Mouse (Mus musculus): ENCODE measurements around the gene Bpgm. TPM values are rescaled to one million over a fixed set of nuclear protein-coding genes. Genes with fewer than 3 reads are reported as not detected.

Gene Bpgm
- total RNA-seq, 2 experiments from 2014 or later = 54.7 to 59.1 TPM

DNA sequence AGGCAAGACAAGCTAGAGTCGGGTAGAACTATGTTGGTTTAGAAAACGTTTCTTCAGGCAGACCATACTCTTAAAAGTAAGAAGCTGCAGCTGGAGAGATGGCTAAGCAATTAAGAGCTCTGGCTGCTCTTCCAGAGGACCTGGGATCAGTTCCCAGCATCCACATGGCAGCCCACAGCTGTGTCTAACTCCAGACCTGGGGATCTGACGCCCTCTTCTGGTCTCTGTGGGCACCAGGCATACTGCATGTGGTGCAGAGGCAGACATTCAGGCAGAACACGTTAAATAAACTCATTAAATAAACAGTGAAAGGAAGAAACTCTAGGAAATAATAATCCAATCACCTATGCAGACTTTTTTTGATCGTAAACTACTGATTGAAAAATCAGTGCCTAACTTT, 7.4 kb downstream of the Bpgm start:
- DNase-seq = no peak
- intact Hi-C loops (cut with DNase I) = no loop called here

DNA sequence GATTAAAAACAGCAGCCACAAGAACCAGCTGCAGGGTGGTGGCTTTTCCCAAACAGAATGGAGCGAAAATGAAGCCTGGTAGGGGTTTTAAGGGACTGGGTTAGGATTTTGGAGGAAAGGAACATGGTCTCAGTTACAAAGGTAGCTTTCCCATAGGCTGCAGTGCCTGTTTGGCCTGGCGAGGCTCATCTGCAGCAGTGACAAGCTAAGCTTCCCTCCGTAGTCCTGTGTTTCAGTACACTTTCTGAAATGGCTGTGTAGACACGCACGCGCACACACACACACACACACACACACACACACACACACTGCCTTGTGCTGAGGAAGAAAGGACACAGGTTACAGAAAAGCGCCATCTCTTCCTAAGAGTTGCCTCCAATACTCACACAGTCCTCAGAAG, 7.8 kb downstream of the Bpgm start:
- no peak for DNase-seq
- intact Hi-C loops (cut with DNase I) = no loop called here

DNA sequence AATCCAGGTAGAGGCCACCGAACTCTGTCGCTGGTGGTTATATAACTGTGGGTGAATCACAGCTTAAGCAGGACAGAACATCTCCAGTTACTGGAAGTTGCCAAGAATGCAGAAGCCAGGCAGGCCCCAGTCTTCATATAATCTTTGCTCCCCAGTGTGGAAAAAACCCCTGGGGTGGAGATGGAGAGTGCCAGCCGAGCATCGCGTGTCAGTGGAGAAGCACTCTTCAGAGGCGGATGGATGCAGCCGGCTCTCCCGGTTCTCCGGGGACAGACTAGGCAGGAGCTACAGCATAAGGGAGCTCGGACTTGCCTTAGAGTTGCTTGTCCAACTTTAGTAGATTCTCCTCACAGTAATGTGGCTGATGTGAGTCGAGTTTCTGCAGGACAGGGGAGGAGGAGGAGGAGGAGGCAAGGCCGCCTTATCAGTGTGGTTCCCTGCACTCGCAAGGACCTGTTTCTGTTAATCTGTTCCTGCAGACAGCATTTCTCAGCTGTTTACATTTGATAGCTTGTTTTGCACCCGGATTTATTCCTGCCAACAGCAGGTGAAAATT, 10.1 kb downstream of the Bpgm start:
- DNase-seq = peak in 1 of 2 experiments; percentile 17
- intact Hi-C loops (cut with DNase I) = no loop called here

DNA sequence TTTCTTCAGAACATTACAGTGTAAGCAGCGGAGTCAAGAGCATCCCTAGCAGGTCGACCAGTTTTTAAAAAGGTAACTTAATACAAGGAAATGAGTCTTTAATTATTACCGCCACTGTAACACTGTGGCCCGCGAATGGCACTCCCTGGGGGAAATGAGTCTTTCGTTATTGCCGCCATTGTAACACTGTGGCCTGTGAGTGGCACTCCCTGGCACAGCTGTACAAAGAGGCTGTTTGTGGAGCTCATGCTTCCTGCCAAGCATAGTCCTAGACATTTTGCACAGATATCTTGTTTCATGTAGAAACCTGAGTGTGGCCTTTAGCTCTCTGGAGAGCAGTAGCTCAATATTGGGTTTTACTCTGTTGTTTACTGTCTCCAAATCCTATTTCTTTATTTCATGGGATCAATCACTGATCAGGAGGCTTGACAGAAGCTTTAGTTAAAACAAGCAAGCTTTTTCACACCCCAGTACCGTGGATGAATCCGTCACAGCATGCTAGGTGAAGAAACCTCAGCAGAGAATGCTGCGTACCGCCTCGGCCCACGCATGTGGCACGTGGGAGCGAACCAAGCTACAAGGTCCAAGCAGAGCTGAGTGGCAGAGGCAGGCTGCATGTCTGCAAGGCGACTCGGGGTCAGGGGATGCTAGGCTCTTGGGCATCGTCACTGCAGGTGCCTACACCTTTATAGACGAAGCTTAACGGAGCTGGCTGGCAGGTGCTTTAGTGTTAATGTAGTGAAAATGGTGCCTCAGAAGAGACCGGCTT, 17.5 kb downstream of the Bpgm start:
- intact Hi-C loops (cut with DNase I) = no loop called here
- DNase-seq = no peak

DNA sequence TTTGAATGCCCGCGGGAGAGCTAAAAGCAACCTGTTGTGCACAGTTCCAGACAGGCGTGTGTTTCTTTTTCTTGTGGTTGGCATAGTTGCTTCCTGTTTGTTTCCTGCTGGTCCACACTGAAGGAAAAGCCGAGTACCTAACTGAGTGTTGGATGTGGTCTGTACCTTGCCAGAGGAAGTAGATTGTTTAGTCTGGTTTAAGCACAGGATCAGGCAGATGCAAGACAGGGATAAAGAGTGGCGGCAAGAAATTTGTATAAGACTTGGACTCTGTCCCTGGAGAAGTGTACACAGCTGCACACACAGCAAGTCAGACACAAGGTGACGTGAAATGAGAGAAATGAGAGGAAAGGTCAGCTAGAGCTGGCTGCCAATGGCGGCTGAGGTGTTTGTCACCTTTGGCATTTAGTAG, 19.1 kb downstream of the Bpgm start:
- intact Hi-C loops (cut with DNase I) = no loop called here
- DNase-seq = no peak

DNA sequence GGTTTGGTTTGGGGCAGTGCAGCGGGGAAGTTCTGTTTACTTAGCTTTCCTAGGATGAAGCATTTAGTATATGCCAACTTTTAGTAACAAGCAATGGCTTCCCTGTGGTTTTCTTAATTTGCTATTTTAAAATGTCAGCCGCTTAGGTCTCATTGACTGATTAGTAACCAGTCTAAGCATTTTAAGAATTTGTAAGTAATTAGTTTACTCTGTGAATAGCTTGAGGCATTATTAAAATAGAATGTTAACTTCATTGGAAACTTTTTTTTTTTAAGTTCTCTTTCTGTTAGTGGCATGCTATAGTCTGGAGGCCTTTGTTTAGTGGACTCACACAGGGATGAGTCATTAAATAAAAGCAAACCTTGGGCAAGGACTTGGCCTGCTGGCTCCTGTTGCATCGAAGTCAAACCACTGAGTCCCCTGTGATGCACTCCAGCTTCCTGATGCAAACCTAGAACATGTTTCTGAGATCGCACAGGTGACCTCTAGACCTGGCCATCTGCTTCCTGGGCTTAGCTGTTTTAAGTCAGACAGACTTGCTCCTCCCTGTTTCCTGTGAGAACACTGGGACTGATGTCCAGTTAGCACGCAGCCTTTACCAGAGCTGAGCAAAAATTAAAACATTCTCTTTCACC, 22.1 kb downstream of the Bpgm start:
- no peak for DNase-seq
- intact Hi-C loops (cut with DNase I) = no loop called here

DNA sequence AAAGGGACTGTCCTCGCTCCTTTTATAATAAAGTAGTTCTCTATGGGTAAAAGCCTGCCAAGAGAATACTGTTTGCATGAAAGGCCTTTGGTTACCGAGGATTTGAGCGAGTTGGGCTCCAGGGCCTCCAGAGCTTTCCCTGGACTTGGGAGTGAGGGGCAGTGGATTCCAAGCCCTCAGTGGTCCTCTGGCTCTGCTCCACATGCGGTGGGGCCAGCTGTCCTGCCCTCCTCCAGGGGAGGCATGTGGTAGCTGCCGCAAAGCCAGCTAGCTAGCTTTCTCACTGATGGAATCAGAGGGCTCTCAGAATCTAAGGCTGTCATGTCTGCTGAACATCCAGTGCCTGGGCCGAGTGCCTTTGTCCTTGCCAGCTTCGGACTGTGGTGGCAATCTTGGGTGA, 26.3 kb downstream of the Bpgm start:
- no peak for DNase-seq
- intact Hi-C loops (cut with DNase I) = no loop called here

DNA sequence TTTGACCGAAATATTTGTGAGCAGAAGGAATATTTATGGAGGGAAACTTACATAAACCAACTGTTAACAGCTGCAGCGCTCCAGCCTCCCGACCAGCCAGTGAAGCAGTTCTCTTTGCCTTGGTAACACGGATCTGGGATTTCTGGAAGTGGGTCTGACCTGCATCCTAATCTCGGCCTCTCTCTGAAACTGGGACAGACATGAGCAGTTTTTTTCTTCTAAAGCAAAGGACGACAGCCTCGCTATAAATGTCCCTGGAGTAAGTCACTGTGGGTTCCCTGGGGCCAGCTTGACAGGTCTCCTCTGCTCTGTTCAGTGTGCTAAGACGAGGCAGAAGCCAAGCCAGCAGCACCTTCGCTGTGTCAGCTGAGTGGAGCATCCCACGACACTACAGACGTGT, 29.9 kb downstream of the Bpgm start:
- DNase-seq = no peak
- intact Hi-C loops (cut with DNase I) = loop anchor here (5.0 kb wide), 1 partner anchor 491 kb away; no protein-coding TSS in a partner anchor

DNA sequence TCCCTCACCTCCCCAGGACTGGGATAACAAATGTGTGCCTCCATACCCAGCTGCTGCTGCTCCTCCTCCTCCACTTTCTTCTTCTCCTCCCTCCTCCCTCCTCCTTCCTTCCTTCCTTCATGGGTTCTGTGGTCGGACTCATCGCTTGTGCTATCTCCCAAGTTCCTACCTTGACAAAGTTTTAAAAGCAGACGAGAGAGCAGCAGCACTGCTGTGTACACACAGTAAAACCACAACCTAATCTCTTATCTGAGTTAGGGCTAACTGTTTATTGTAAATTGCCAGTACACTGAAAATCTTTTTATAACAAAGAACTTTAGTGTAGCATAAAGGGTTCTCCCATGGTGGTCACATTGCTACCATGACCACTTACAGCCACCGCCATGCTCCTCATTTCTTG, 31.6 kb downstream of the Bpgm start:
- intact Hi-C loops (cut with DNase I) = loop anchor here (5.0 kb wide), 1 partner anchor 490 kb away; no protein-coding TSS in a partner anchor
- DNase-seq = no peak

DNA sequence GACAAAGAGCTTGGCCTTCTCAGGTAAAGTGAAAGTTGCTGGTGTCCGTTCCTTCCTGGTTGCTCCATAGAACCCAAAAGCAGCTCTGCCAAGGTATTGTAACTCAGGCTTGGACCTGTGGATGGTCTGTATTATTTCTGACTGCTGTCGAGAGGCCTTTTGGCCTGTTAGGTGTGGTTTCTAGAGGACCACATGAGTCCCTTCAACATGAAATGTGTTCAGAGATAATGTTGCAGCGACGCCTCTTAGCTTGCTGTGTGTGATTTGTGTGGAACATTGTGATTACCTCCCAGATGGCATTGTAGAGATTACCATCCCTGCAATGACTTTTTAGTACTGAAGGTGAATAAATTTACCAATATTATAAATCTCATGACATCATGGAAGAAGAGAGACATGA, 32.0 kb downstream of the Bpgm start:
- no peak for DNase-seq
- intact Hi-C loops (cut with DNase I) = loop anchor here (5.0 kb wide), 1 partner anchor 489 kb away; no protein-coding TSS in a partner anchor

DNA sequence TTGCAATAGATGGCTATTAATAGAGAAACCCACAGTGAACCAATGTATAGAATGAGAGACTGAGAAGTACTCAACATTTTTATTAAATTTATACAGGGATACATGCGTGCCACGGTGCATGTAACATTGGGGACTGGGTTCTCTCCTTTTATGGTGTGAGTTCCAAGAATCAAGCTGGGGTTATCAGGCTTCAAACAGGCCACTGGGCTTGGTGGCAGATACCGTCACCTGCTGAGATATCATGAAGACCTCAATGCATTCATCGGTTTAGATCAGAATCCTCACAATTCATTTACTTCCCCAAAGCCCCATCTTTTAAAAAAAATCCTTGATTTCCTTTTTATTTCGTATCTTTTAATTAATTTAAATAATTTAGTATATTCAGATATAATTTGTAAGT, 34.3 kb downstream of the Bpgm start:
- intact Hi-C loops (cut with DNase I) = loop anchor here (2.0 to 5.0 kb wide), 3 partner anchors 245 to 413 kb away; partner anchors contain the start of gene Cyren
- DNase-seq = no peak

DNA sequence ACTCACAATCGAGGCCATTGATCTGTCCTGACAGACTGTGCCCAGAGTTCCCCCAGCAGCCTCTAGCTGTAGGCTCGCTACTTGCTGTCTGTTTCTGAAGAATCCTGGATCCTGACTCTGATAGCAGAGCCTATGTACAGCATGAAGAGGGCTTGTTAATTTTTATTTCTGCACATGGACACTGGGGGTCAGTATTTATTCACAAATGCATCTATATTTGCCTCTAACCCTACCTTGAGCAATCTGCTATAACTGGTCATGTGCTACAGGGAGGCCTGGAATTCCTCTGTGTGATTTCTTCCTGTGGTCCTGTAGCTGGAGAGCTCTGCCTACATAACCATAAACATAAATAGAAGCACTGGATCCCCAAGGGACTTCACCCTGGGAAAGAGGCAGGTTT, 35.4 kb downstream of the Bpgm start:
- intact Hi-C loops (cut with DNase I) = loop anchor here (1.0 to 5.0 kb wide), 4 partner anchors 243 to 411 kb away; partner anchors contain the start of gene Cyren
- no peak for DNase-seq

DNA sequence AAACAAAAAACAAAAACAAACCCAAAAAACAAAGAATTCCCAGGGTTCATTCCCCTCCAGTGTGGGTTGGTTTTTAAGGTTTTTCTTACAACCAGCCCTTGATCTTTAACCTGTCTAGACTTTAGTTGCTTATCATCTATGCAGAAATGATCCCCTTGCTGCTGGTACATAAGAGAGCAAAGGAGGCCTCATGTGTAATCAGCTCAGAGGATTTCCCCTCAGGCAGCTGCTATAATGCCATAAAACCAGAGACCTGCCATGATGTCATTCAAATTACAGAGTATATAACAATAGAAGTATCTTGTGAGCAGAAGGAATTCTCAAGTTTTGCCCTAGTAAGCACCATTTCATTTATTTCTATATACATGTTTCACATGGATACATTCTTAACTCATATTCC, 36.7 kb downstream of the Bpgm start:
- no peak for DNase-seq
- intact Hi-C loops (cut with DNase I) = loop anchor here (2.0 to 5.0 kb wide), 2 partner anchors 36 to 365 kb away; partner anchors contain the start of gene Cyren

DNA sequence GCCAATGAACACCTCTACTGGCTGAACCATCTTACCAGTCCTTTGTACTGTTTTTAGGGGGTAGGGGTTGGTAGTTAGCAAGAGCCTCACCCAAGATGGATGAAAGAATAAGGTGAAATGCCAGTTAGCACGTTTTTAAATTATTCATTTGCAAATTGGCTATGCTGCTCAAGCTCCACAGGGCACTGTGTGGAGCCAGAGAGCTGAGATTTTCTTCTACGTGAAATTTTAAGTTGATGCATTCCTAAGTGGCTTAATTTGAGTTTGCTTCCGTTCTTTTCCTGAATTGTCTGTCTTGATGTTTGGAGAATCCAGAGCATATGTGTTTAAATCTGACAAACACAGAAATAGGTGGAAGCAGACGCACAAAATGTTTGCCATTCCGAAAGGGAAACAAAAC, 38.6 kb downstream of the Bpgm start:
- no peak for DNase-seq
- intact Hi-C loops (cut with DNase I) = loop anchor here (5.0 kb wide), 1 partner anchor 363 kb away; the partner anchor contains the start of gene Cyren

DNA sequence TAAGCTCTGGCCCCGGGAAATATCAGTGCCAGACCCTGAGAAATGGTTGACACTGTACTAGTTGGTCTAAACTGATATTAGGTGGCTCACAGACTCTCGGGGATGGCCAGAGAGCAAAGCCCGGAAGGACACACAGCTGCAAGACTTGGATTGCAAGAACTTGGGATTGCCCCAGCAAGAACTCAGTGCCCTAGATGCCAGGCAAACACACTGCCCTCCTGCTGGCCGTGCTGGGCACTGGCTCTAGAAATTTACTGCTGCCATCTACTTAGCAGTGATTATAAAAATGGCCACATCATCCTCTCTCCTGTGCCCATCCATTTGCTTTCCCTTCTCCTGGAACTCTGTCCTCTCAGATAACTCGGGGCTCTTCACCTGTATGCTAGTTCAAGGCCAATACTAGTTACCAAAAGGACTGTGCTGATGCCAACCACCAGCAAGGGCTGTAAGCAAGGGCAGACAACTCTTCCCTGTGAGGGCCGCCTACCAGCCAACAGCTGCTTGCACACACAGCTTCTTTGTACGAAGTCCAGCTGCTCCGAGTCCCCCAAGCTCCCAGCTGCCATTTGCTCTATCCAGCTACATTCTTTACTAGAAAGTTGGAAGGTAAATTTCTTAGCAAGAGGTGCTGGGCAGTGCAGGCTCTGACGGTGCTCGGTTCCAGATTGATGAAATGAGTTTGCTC, 39.2 kb downstream of the Bpgm start:
- no peak for DNase-seq

DNA sequence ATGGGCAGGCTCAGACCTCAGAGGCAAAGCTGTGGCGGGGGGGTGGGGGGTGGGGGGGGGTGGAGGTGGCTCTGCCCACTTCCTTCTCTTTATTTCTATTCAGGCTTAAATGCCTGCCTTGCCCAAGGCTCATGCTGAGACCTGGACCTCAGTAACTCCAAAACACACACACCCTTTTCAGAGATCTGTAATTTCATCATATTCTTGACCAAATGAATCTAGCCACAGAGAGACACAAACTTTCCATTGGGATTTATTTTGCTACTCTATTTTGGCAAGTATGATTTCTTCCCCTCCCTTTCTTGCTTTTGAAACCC, 39.7 kb downstream of the Bpgm start:
- DNase-seq = no peak
- intact Hi-C loops (cut with DNase I) = no loop called here

More for the DNA sequence above, 39.2 kb downstream of the Bpgm start:
- intact Hi-C loops (cut with DNase I) = no loop called here

DNA sequence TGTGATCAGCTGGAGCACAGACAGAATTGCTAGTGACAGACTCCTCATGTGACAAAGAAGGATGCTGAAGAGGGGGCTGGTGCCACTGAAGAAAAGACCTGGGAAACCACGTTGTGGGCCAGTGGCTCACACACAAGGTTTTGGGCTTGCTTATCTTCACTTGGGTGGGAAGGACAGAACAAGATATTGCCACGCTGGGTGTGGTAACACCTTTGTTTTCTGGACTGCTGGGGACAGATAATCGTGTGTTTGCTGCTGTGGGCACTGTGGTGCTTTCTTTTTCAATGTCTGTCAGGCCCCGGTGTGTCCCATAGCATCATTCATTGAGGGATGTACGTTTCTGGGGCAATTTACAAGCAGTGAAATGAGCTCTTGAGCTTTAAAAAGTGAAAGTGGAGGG, 41.7 kb downstream of the Bpgm start:
- intact Hi-C loops (cut with DNase I) = no loop called here
- no peak for DNase-seq

DNA sequence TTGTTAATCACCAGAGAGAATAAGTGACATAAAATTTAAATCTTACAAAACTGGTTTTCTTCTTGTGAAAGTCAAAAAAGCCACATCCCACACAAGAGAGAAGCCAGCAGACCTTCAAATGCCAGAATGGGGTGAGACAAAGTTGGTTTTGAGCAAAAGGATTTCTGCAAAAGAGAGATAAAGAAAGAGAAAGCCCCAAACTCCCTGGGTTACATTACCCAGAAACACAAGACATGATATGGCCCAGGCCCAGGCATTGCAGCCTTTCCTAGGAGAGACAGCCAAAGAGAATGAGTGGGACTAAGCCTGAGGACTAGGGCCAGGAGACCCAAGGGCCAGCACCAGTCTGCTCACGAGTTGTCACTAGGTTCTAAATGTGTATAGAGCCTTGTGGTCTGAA, 43.1 kb downstream of the Bpgm start:
- DNase-seq = no peak
- intact Hi-C loops (cut with DNase I) = no loop called here

DNA sequence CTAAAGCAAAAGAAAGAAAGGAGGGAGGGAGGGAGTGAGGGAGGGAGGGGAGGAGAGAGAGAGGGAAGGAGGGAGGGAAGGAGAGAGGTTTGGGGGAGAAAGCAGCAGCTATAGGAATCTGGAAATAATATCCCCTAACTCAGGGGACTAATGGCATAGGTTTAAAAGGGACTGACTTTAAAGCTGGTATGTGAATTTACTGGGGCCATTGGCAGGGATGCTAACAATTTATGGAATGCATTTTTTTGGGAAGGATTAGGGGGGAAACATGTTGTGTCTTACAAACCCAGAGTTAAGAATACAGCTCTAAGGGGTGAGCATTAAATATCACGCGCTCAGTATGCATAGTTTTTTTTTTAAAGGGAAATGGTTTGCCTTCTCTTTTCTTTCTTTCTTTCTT, 44.5 kb downstream of the Bpgm start:
- no peak for DNase-seq
- intact Hi-C loops (cut with DNase I) = no loop called here

DNA sequence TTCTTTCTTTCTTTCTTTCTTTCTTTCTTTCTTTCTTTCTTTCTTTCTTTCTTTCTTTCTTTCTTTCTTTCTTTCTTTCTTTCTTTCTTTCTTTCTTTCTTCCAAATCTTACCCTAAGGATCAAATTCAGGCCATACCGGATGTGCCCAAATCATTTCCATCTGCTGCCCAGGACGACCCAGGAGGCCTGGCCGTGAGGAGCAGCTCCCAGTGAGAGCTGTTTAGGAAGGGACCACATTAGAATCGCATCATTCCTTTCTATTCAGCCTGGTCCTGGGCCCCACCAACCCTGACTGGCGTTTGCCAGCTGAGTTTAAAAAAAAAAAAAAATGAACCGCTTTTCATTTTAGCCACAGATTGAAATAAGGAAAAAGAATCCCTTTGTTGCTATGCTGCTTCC, 44.9 kb downstream of the Bpgm start:
- DNase-seq = no peak

DNA sequence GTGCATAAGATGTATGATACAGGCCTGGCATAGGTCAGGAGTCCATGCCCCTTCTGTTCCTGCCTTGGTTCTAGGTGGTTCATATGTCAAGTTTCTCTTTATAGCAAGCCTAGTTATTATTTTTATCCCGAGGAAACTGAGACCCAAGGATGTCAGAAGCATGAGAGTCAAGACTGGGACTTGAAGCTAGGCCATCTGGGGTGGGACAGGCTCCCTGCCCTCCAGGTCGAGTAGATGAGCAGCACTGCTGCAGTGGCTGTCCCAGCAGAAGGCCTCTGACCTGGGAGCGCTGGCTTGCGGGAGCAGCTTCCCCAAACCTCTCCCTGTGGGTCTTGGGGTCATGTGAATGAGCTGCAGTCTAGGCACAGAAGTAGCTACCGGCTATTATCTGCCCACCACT, 47.5 kb downstream of the Bpgm start:
- DNase-seq = no peak
- intact Hi-C loops (cut with DNase I) = no loop called here

More for the DNA sequence above, 44.9 kb downstream of the Bpgm start:
- intact Hi-C loops (cut with DNase I) = no loop called here

Data from heart, postnatal 36 days (tissue).